Mouse (Mus musculus): ENCODE measurements around the gene 2200002D01Rik. TPM values are rescaled to one million over a fixed set of nuclear protein-coding genes. Genes with fewer than 3 reads are reported as not detected.
A peak's percentile ranks its signal among the peaks of the same experiment; 100 is the strongest.

2200002D01Rik gene
- 3.1 and 4.4 TPM in 2 replicates for polyA plus RNA-seq (2015; fragmentation: Nextera tagmentation; extraction: Ambion mirVana)

GRCm38 (mm10) chr7:29248261-29248841 is at the start of gene 2200002D01Rik:
TSS of gene 2200002D01Rik (minus strand) at chr7:29248466.
- H3K4me1 ChIP-seq (replicated peaks) = peaks cover 38% of the 10 kb centered on the region
- H3K9ac ChIP-seq = peak within 1 kb of the TSS; percentile 62
- DNase-seq = peak; percentile 12
- WGBS (ENCODE audit: insufficient replicate concordance) = 23% methylated on average over 20 of the region's 20 CpGs
- no peak within 1 kb of the TSS for H3K27ac ChIP-seq
- peak; percentile 32 for ATAC-seq (ENCODE audit: low read depth)
- peak within 1 kb of the TSS; percentile 40 for H3K4me3 ChIP-seq (replicated peaks)
- H3K36me3 ChIP-seq = peaks cover 10% of the 10 kb centered on the region
- no peaks in the 10 kb centered on the region for H3K9me3 ChIP-seq (replicated peaks)
- H3K27me3 ChIP-seq = no peaks in the 10 kb centered on the region
- peak within 1 kb of the TSS; percentile 65 for H3K4me2 ChIP-seq

GRCm38 (mm10) chr7:29296998-29297397 is 48.7 kb upstream of the 2200002D01Rik start:
- Histone ChIP-seq H3K36me3 (no peaks in the 10 kb centered on the region), H3K9me3 (replicated peaks) (no peaks in the 10 kb centered on the region), H3K4me2 (no peak overlapping the region), H3K4me3 (replicated peaks) (no peak overlapping the region), H3K27me3 (peaks cover 14% of the 10 kb centered on the region), H3K4me1 (replicated peaks) (peaks cover 18% of the 10 kb centered on the region), H3K27ac (no peak overlapping the region), H3K9ac (no peak overlapping the region)
- ATAC-seq (ENCODE audit: low read depth) (no peak), DNase-seq (no peak)
- 14% methylated on average over 10 of the region's 10 CpGs for WGBS (ENCODE audit: insufficient replicate concordance)

DNA sequence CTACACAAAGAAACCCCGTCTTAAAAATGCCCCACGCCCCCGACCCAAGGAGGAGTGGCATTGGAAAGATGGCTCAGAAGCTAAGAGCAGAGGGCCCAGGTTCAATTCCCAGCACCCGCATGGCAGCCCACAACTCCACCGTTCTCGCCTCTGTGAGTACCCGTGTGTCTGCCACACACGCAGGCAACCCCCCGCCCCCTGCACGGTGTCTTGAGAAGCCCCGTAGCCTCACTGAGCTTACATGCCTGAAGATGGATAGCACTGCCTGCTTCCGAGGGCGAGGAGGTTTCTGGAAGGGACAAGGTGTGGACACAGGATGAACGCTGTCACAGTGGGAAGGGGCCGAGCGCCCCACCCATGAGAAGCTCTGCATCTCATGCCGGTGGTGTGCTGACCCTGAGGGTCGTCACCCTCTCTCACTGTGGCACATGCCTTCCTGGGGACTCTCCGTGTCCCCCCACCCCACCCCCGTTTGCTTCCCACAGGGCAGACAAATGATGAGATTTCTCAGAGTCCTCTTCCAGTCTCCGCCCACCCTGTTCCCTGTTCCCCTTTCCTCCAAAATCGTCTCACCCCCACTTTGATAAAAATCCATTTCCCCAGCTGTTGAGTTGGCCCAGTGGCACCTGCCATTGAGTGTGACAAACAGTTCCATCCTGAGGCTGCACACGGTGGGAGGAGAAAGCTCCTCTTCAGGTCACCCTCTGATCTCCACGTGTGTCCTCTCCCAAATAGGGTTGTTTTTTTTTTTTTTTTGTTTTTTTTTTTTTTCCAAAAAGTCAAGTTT is 47.8 kb upstream of the 2200002D01Rik start:
- H3K9me3 ChIP-seq (replicated peaks) = no peaks in the 10 kb centered on the region
- DNase-seq (no peak), ATAC-seq (ENCODE audit: low read depth) (no peak)
- H3K27me3 ChIP-seq = peaks cover 10% of the 10 kb centered on the region
- WGBS (ENCODE audit: insufficient replicate concordance) = 73% methylated on average over 24 of the region's 24 CpGs
- no peak overlapping the region for H3K27ac ChIP-seq
- H3K36me3 ChIP-seq = no peaks in the 10 kb centered on the region
- peaks cover 23% of the 10 kb centered on the region for H3K4me1 ChIP-seq (replicated peaks)
- H3K4me3 ChIP-seq (replicated peaks) = no peak overlapping the region
- H3K4me2 ChIP-seq = no peak overlapping the region
- H3K9ac ChIP-seq = no peak overlapping the region

GRCm38 (mm10) chr7:29294111-29294761 is 46.0 kb upstream of the 2200002D01Rik start:
- no peak overlapping the region for H3K4me3 ChIP-seq (replicated peaks)
- peaks cover 32% of the 10 kb centered on the region for H3K4me1 ChIP-seq (replicated peaks)
- no peak overlapping the region for H3K9ac ChIP-seq
- no peak for ATAC-seq (ENCODE audit: low read depth)
- H3K27me3 ChIP-seq = peaks cover 23% of the 10 kb centered on the region
- H3K27ac ChIP-seq = no peak overlapping the region
- no peak for DNase-seq
- WGBS (ENCODE audit: insufficient replicate concordance) = 68% methylated on average over 13 of the region's 13 CpGs
- H3K9me3 ChIP-seq (replicated peaks) = no peaks in the 10 kb centered on the region
- H3K4me2 ChIP-seq = no peak overlapping the region
- no peaks in the 10 kb centered on the region for H3K36me3 ChIP-seq

DNA sequence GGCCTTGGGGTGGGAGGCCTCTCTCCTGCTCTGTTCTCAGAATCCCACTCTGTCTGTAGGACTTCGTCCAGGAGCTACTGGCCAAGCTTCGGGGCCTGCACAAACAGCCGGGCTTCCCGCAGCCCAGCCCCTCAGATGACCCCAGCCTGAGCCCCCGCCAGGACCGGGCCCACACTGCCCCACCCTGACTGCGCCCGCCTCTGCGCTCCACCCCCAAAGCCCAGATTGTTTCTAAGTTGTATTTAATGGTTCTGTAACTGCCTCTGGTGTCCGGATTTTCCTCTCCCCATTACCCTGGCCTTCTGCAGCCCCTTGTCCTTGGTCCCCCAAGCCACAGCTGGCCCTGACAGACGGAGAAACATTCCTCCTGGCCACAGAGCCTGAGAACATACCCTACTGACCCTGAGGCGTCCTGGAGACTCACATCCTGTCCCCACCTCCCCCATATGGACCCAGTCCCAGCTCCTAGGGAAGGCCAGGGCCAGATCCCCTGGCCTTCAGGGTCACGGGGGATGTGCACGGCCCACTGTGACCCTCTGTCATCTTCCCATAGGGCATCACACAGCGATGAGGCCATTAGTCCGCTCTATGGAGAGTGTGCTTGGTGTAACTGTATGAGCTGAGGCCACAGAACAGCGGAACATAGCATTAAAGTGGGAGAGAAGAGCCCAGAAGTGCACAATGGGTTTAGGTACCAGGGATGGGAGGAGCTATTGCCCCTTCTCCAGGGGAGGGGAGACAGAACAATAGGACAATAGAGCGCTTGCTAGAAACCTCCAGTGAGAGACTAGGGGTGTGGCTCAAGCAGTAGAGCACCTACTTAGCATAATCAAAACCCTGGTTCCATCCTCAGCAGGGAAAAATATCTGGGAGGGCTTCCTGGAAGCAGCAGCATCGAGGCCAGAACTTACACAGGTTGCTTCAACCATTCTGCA is 45.1 kb upstream of the 2200002D01Rik start:
- H3K4me2 ChIP-seq = no peak overlapping the region
- no peak overlapping the region for H3K27ac ChIP-seq
- no peak overlapping the region for H3K4me3 ChIP-seq (replicated peaks)
- H3K9ac ChIP-seq = no peak overlapping the region
- 52% methylated on average over 19 of the region's 19 CpGs for WGBS (ENCODE audit: insufficient replicate concordance)
- DNase-seq (no peak), ATAC-seq (ENCODE audit: low read depth) (no peak)
- peaks cover 40% of the 10 kb centered on the region for H3K4me1 ChIP-seq (replicated peaks)
- no peaks in the 10 kb centered on the region for H3K9me3 ChIP-seq (replicated peaks)
- no peaks in the 10 kb centered on the region for H3K36me3 ChIP-seq
- peaks cover 25% of the 10 kb centered on the region for H3K27me3 ChIP-seq

DNA sequence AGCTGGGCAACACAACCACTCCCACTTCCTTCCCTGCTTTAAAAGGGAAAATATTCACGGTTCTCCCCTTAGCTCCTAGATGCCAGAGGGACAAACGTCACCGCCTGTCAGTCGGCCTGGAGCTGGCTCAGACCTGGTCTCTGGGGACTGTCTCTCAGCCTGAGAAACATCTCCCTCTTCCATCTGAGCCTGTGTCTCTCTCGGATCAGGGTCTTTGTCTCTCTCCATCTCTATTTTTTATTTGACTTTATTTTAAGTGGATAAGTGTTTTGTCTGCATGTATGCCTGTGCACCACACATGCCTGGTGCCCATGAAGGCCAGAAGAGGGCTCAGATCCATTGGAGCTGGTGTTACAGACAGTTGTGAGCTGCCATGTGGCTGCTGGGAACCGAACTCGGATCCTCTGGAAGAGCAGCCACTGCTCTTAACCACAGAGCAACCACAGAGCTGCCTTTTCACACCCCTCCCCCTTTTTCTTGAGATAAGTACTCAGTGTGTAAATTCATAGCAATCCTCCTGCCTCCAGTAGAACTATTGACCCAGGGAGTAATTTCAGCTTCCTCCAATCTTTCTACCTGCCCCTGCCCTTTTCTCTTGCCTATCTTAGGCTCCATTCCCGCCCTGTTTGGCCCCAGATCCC is 44.3 kb upstream of the 2200002D01Rik start:
- 19% methylated on average over 8 of the region's 8 CpGs for WGBS (ENCODE audit: insufficient replicate concordance)
- no peak overlapping the region for H3K27ac ChIP-seq

GRCm38 (mm10) chr7:29291616-29292457 is 43.6 kb upstream of the 2200002D01Rik start:
- Histone ChIP-seq H3K27ac (no peak overlapping the region), H3K9ac (no peak overlapping the region), H3K36me3 (no peaks in the 10 kb centered on the region), H3K9me3 (replicated peaks) (no peaks in the 10 kb centered on the region), H3K27me3 (peaks cover 31% of the 10 kb centered on the region), H3K4me1 (replicated peaks) (peaks cover 40% of the 10 kb centered on the region), H3K4me2 (no peak overlapping the region), H3K4me3 (replicated peaks) (no peak overlapping the region)
- WGBS (ENCODE audit: insufficient replicate concordance) = 34% methylated on average over 6 of the region's 7 CpGs
- no peak for DNase-seq
- no peak for ATAC-seq (ENCODE audit: low read depth)

More for the DNA sequence above, 44.3 kb upstream of the 2200002D01Rik start:
- H3K27me3 ChIP-seq = peaks cover 28% of the 10 kb centered on the region
- H3K4me1 ChIP-seq (replicated peaks) = peaks cover 40% of the 10 kb centered on the region
- H3K4me3 ChIP-seq (replicated peaks) = no peak overlapping the region
- ATAC-seq (ENCODE audit: low read depth) = no peak
- H3K36me3 ChIP-seq = no peaks in the 10 kb centered on the region
- H3K4me2 ChIP-seq = no peak overlapping the region
- no peak overlapping the region for H3K9ac ChIP-seq
- H3K9me3 ChIP-seq (replicated peaks) = no peaks in the 10 kb centered on the region
- DNase-seq = no peak

DNA sequence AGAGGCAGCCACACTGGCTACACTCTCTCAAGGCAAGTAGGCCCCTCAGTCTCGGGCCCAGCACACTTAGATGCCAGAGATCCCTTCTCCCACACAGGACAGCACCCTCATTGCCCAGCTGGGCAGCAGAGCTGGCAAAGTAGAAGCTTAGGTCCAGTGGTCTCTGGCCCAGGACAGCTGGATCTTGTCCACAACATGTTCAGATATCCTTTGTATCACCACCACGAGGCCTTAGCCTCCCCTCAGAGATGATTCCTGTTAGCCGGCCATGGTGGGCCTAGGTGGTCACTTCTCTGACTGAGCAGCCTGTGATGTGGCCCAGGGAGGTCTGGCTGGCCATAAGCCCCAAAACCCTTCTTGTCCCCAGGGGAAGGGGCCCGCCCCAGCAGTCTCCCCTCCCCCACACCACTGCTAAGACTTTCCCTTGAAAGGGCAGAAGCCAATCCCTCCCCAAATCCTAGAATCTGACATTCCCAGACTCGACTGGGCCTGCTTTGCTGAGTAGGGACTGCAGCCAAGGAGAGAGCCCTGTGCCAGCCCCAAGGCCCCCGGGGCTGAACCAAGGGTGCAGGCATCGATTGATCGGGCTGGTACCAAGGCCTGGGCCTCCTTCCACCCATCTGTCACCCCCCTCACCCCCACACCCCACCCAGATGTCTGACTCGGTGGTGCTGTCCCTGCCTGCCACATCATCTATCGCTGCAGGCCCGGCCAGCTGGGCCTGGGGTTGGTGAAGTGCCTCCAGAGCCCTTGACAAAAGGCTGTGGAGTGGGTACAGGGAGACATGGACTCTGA is 42.6 kb upstream of the 2200002D01Rik start:
- no peak overlapping the region for H3K4me2 ChIP-seq
- peaks cover 40% of the 10 kb centered on the region for H3K4me1 ChIP-seq (replicated peaks)
- H3K27ac ChIP-seq = no peak overlapping the region
- DNase-seq = no peak
- H3K4me3 ChIP-seq (replicated peaks) = no peak overlapping the region
- 64% methylated on average over 11 of the region's 11 CpGs for WGBS (ENCODE audit: insufficient replicate concordance)
- H3K27me3 ChIP-seq = peaks cover 31% of the 10 kb centered on the region
- no peak overlapping the region for H3K9ac ChIP-seq
- no peaks in the 10 kb centered on the region for H3K9me3 ChIP-seq (replicated peaks)
- H3K36me3 ChIP-seq = no peaks in the 10 kb centered on the region
- ATAC-seq (ENCODE audit: low read depth) = no peak

DNA sequence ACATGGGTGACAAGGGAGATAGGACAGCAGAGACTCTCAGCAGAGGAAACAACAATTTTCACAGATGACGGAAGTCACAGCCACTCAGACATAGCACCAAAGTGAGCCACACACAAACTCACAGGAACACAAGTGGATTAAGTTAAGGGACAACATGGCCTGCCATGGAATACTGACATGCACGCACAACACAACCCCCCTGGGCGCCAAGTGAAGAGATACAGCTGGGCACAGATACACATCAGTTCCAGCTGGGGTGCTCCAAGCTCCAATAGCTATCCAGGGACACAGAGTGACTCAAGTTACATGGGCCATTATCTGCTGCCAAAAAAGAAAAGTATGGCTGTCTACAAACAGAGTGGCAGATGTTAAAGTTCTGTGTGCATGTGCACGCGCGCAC is 41.6 kb upstream of the 2200002D01Rik start:
- Histone ChIP-seq H3K4me3 (replicated peaks) (no peak overlapping the region), H3K9ac (no peak overlapping the region), H3K27ac (no peak overlapping the region), H3K4me2 (peak overlapping the region; percentile 79), H3K27me3 (peaks cover 31% of the 10 kb centered on the region), H3K4me1 (replicated peaks) (peaks cover 41% of the 10 kb centered on the region), H3K9me3 (replicated peaks) (no peaks in the 10 kb centered on the region), H3K36me3 (no peaks in the 10 kb centered on the region)
- DNase-seq = no peak
- no peak for ATAC-seq (ENCODE audit: low read depth)
- WGBS (ENCODE audit: insufficient replicate concordance) = 86% methylated on average over 6 of the region's 6 CpGs
